Mouse (Mus musculus) CH12.LX (cell line): ENCODE results near the gene Hist1h2ag.

Experiments
- CTCF ChIP-seq, 2 experiments: IDR thresholded peaks in 1 of 2; conservative IDR thresholded peaks in 1 of 2; 2 replicates each; pipeline ENCODE4 v1.5.1; 2011 to 2012; ENCODE audit warnings: low read depth in 2 of 2, low read length in 2 of 2, improper control_type of control experiment in 1 of 2, inconsistent platforms in 1 of 2, mild to moderate bottlenecking in 1 of 2, moderate library complexity in 1 of 2
- ELF1 ChIP-seq: IDR thresholded peaks from 2 replicates; pipeline ENCODE4 v1.6.1; 2014; ENCODE audit warnings: low read depth, mild to moderate bottlenecking, inconsistent platforms, low read length, improper control_type of control experiment
- EP300 ChIP-seq: IDR thresholded peaks from 2 replicates; pipeline ENCODE4 v1.6.1; 2011; ENCODE audit warnings: low read length, improper control_type of control experiment
- GABPA ChIP-seq: IDR thresholded peaks from 2 replicates; pipeline ENCODE4 v1.6.1; 2012; ENCODE audit warnings: low read depth, low read length, improper control_type of control experiment, inconsistent platforms; ENCODE audit not compliant: insufficient replicate concordance
- HCFC1 ChIP-seq: IDR thresholded peaks from 2 replicates; pipeline ENCODE4 v1.6.1; 2012; ENCODE audit warnings: low read depth, mild to moderate bottlenecking, inconsistent platforms, low read length, improper control_type of control experiment
- POLR2AphosphoS2 ChIP-seq: IDR thresholded peaks from 2 replicates; pipeline ENCODE4 v1.6.1; 2011; ENCODE audit warnings: low read depth, low read length, improper control_type of control experiment

DNA sequence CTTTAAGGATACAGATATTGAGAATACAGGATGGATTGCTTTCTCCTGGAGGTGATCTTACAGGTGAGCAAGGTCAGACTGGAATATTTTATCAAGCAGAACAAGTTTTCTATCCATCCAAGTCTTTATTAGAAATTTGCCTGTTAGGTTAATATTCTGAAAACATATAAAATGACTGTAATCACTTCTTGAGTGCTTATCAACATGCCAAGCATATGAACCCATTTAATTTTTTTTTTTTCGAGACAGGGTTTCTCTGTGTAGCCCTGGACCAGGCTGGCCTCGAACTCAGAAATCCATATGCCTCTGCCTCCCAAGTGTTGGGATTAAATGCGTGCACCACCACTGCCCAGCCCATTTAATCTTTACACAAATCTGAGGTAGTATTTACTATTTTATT is 5.8 kb downstream of the Hist1h2ag start:
- no peak for TF ChIP-seq CTCF (conservative IDR thresholded peaks at IDR 0.05 in 1 of 2, IDR thresholded peaks at IDR 0.05 in 1 of 2; ENCODE audit: low read depth in 2 of 2, low read length in 2 of 2)
- TF ChIP-seq POLR2AphosphoS2: no peak
- no peak for TF ChIP-seq GABPA
- TF ChIP-seq HCFC1: no peak
- no peak for TF ChIP-seq ELF1
- TF ChIP-seq EP300: no peak
